Mouse (Mus musculus) megakaryocyte, embryonic 14.5 days (primary cell): Measurements from ENCODE around the gene Frmd6. TPM values are rescaled to one million over a fixed set of nuclear protein-coding genes. Genes with fewer than 3 reads are reported as not detected.

Experiments
- H3K27me3 ChIP-seq: replicated peaks from 2 replicates; pipeline ENCODE3; 2012; ENCODE audit warnings: inconsistent platforms
- H3K36me3 ChIP-seq: replicated peaks from 2 replicates; pipeline ENCODE3; 2012; ENCODE audit warnings: low read length, inconsistent platforms, mixed read lengths
- H3K4me1 ChIP-seq: 2 replicates; pipeline ENCODE4 v1.6.1; 2012; ENCODE audit warnings: inconsistent platforms
- H3K4me3 ChIP-seq: replicated peaks from 2 replicates; pipeline ENCODE3; 2012; ENCODE audit warnings: moderate library complexity, mild to moderate bottlenecking, inconsistent platforms
- H3K9me3 ChIP-seq: 2 replicates; pipeline ENCODE4 v1.6.1; 2012; ENCODE audit warnings: inconsistent platforms
- FLI1 ChIP-seq: IDR thresholded peaks from 2 replicates; pipeline ENCODE4 v1.6.1; 2012; ENCODE audit warnings: low read length, inconsistent platforms, mixed read lengths
- GATA1 ChIP-seq: IDR thresholded peaks from 3 replicates; pipeline ENCODE4 v1.6.1; 2012; ENCODE audit warnings: mixed read lengths, low read length, inconsistent platforms, borderline replicate concordance
- polyA plus RNA-seq: library from polyadenylated mRNA; stranded (reverse); fragments of >175 nt; gene quantifications from 2 replicates; pipeline ENCODE4 v1.2.3, GENCODE M21; 2012; ENCODE audit warnings: low replicate concordance; ENCODE audit not compliant: insufficient read depth

The Frmd6 gene
- polyA plus RNA-seq, result 3.4 and 4.0 TPM in 2 replicates

DNA sequence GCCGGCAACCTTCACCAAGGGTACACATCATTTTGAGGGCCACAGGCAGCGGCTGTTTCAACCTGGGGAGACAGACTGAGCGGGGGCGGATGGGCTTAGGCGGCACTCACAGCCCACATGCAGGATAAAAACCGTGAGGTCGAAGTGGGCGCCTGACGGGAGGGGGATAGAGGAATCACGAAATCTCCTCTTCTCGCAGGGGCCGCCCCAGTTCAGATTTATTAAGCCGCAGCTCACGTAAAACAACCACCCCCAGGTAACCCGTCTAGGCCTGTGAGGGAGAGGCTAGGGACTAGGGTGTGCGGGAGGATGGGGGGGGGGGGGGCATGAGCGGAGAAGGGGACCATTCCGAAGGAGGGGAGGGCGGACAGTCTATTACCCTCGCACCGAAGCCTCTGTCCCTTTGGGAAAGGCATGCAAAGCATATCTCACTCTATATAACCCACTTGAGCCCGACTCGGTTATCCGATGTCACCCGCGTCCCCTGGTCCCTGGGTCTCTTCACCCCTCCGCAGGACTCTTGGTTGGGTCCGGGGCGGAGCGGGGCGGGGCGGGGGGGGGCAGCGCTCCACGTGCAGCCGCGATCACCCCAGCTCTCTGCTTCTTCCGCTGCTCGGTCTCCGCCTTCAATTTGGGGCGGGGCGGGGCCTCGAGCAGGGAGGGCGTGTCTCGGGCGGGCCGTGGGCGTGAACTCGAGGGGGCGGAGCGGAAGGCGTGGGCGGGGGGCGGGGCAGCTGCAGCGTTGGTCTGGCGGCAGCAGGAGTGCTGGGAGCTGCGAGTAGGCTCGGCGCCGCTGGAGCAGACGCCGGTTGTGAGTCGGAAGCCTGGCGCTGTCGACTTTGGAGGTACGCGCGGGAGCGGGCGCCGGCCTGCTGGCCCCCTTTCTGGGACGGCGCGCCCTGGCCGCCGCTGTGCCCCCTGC is at the start of gene Frmd6:
Gene Frmd6 (plus strand): TSS at position 786 of the 922 bp plus-strand sequence.
- TF ChIP-seq FLI1 (no peak), GATA1 (no peak)
- H3K4me3 ChIP-seq, result peak within 1 kb of the TSS; percentile 94
- no peaks in the 10 kb centered on the region for H3K9me3 ChIP-seq
- no peaks in the 10 kb centered on the region for H3K36me3 ChIP-seq
- H3K4me1 ChIP-seq, result peaks cover 37% of the 10 kb centered on the region
- no peaks in the 10 kb centered on the region for H3K27me3 ChIP-seq

DNA sequence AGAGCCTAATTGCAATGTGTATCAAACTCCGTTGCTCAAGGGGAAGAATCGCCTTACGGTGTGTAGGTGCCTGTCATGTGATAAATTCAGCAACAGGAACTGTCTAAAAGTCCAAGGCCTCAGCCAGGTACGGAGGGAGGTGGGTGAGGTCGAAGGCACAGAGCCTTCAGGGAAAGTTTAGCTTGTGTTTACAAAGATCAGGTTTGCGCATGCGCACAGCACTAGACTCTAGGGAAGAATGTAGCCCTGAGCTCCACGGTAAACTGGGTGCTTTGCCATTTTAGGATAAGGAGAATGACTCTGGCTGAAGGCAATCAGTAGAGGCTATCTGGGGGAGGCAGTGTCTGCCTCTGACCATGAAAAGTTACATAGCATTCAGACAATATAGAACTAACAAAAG is 49.7 kb upstream of the Frmd6 start:
- TF ChIP-seq FLI1 (no peak), GATA1 (no peak)
- no peaks in the 10 kb centered on the region; the same call in 1 of the 2 replicates for H3K4me1 ChIP-seq
- H3K9me3 ChIP-seq, result no peaks in the 10 kb centered on the region
- peaks cover 25% of the 10 kb centered on the region for H3K27me3 ChIP-seq
- no peak overlapping the region for H3K4me3 ChIP-seq
- no peaks in the 10 kb centered on the region for H3K36me3 ChIP-seq

GRCm38 (mm10) chr12:70776683-70777082 is 48.6 kb upstream of the Frmd6 start:
- H3K4me1 ChIP-seq, result no peaks in the 10 kb centered on the region; the same call in 1 of the 2 replicates
- H3K9me3 ChIP-seq, result no peaks in the 10 kb centered on the region
- H3K4me3 ChIP-seq, result no peak overlapping the region
- H3K36me3 ChIP-seq, result no peaks in the 10 kb centered on the region
- TF ChIP-seq FLI1, result no peak
- TF ChIP-seq GATA1, result no peak
- H3K27me3 ChIP-seq, result peaks cover 25% of the 10 kb centered on the region

DNA sequence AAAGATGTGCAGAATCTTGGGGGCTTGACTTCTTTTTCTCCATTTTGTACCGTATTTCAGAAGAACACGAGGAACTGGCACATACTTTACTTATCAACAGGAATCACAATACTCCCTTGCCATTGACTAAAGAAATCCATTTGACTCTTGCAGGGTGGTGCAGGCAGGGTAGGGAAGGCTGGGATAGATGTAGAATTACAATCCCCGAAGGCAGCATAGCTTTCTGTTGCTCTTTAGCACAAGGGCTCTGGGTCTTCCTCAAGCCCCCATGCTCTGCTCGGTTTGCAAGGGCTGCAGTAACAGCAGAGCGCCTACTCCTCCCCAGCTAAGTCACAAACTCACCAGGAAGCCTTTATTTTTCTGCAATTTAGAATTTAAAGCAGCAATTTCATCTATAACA is 47.8 kb upstream of the Frmd6 start:
- TF ChIP-seq GATA1 (no peak), FLI1 (no peak)
- H3K4me3 ChIP-seq, result no peak overlapping the region
- peaks cover 29% of the 10 kb centered on the region for H3K27me3 ChIP-seq
- H3K9me3 ChIP-seq, result no peaks in the 10 kb centered on the region
- H3K4me1 ChIP-seq, result no peaks in the 10 kb centered on the region; the same call in 1 of the 2 replicates
- no peaks in the 10 kb centered on the region for H3K36me3 ChIP-seq

DNA sequence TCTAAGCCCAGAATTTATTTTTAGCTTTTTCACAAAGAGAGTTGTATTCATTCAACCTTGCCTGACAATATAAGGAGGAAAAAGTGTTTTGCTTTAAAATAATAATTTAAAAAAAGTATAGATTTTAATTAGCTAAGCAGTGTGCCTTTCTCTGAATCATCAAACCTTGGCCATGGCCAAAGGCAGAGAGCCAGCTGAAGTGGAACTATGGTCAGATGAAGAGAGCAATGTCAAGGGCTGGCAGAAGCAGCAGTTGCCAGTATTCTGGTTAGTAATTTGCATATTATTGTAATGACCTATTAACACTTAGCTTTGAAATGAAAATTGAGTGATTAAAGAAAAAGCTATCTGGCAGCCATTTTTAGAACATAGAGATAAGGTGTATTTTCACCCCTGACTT is 47.4 kb upstream of the Frmd6 start:
- Histone ChIP-seq H3K9me3 (no peaks in the 10 kb centered on the region), H3K4me3 (no peak overlapping the region), H3K36me3 (no peaks in the 10 kb centered on the region), H3K27me3 (peaks cover 28% of the 10 kb centered on the region), H3K4me1 (no peaks in the 10 kb centered on the region; the same call in 1 of the 2 replicates)
- TF ChIP-seq FLI1 (no peak), GATA1 (no peak)

- H3K4me3 ChIP-seq, result no peak overlapping the region
- TF ChIP-seq GATA1 (no peak), FLI1 (no peak)
- peaks cover 30% of the 10 kb centered on the region for H3K27me3 ChIP-seq
- H3K36me3 ChIP-seq, result no peaks in the 10 kb centered on the region
- no peaks in the 10 kb centered on the region for H3K9me3 ChIP-seq
- H3K4me1 ChIP-seq, result no peaks in the 10 kb centered on the region; the same call in 1 of the 2 replicates
Measured at GRCm38 (mm10) chr12:70778271-70778670, 47.0 kb upstream of the Frmd6 start.

DNA sequence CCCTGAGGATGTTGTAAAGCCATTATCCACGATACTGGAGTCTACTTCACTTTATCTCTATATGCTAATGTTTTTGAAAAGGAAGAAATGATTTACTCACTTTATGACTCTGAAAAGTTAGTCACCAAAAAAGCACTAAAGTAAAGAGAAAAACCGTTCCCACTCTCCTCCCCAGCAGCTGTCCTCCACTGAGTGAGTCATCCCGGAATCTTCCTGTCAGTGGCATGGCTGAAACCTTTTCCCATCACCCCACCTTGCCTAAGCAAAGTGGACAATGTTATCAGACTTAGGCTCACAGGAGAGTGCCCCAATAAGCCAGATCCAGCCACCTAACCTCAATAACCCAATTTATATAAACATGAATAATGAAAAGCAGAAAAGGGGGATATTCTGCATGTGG is 46.6 kb upstream of the Frmd6 start:
- Histone ChIP-seq H3K4me1 (peaks cover under 1% of the 10 kb centered on the region), H3K4me3 (no peak overlapping the region), H3K27me3 (peaks cover 32% of the 10 kb centered on the region), H3K9me3 (no peaks in the 10 kb centered on the region), H3K36me3 (no peaks in the 10 kb centered on the region)
- no peak for TF ChIP-seq FLI1
- no peak for TF ChIP-seq GATA1

GRCm38 (mm10) chr12:70783049-70783448 is 42.3 kb upstream of the Frmd6 start:
- H3K27me3 ChIP-seq, result peaks cover 28% of the 10 kb centered on the region
- TF ChIP-seq FLI1, result no peak
- TF ChIP-seq GATA1, result no peak
- H3K4me1 ChIP-seq, result peaks cover 4% of the 10 kb centered on the region
- H3K4me3 ChIP-seq, result no peak overlapping the region
- no peaks in the 10 kb centered on the region for H3K36me3 ChIP-seq
- H3K9me3 ChIP-seq, result no peaks in the 10 kb centered on the region

- no peak for TF ChIP-seq FLI1
- no peak for TF ChIP-seq GATA1
- no peaks in the 10 kb centered on the region for H3K9me3 ChIP-seq
- H3K27me3 ChIP-seq, result peaks cover 28% of the 10 kb centered on the region
- H3K4me1 ChIP-seq, result peaks cover 4% of the 10 kb centered on the region; the same call in 1 of the 2 replicates
- no peaks in the 10 kb centered on the region for H3K36me3 ChIP-seq
- H3K4me3 ChIP-seq, result no peak overlapping the region
Measured at GRCm38 (mm10) chr12:70783475-70784239, 41.7 kb upstream of the Frmd6 start.
